Mouse (Mus musculus): ENCODE data around the gene Uqcc1.

Gene Uqcc1

GRCm38 (mm10) chr2:155929531-155930442, at the start of gene Uqcc1:
Uqcc1 (minus strand) TSS chr2:155930310.
- peak; percentile 94 for DNase-seq (ENCODE audit: low read depth, low spot score)

- no peak for DNase-seq (ENCODE audit: low read depth, low spot score)
These were observed 49.4 kb upstream of the Uqcc1 start for GRCm38 (mm10) chr2:155979328-155979991.

GRCm38 (mm10) chr2:155974087-155974731, 44.1 kb upstream of the Uqcc1 start:
- DNase-seq (ENCODE audit: low read depth, low spot score), result no peak

GRCm38 (mm10) chr2:155973348-155973747, 43.2 kb upstream of the Uqcc1 start:
- no peak for DNase-seq (ENCODE audit: low read depth, low spot score)

GRCm38 (mm10) chr2:155962991-155963390, 32.9 kb upstream of the Uqcc1 start:
- peak; percentile 21 for DNase-seq (ENCODE audit: low read depth, low spot score)

GRCm38 (mm10) chr2:155961862-155962261, 31.8 kb upstream of the Uqcc1 start:
- no peak for DNase-seq (ENCODE audit: low read depth, low spot score)

GRCm38 (mm10) chr2:155959981-155960380, 29.9 kb upstream of the Uqcc1 start:
- DNase-seq (ENCODE audit: low read depth, low spot score), result no peak

GRCm38 (mm10) chr2:155956134-155957059, 26.3 kb upstream of the Uqcc1 start, which contains the start of gene Cep250:
Cep250 (plus strand) TSS chr2:155956458.
- DNase-seq (ENCODE audit: low read depth, low spot score), result peak; percentile 94

GRCm38 (mm10) chr2:155952006-155952405, 21.9 kb upstream of the Uqcc1 start:
- peak; percentile 55 for DNase-seq (ENCODE audit: low read depth, low spot score)

- DNase-seq (ENCODE audit: low read depth, low spot score), result no peak
These were observed 19.3 kb upstream of the Uqcc1 start for GRCm38 (mm10) chr2:155949362-155949761.

GRCm38 (mm10) chr2:155947390-155948002, 17.4 kb upstream of the Uqcc1 start:
- no peak for DNase-seq (ENCODE audit: low read depth, low spot score)

- no peak for DNase-seq (ENCODE audit: low read depth, low spot score)
These were observed 16.4 kb upstream of the Uqcc1 start for GRCm38 (mm10) chr2:155946499-155946898.

- peak; percentile 79 for DNase-seq (ENCODE audit: low read depth, low spot score)
These were observed 16.0 kb upstream of the Uqcc1 start for GRCm38 (mm10) chr2:155946069-155946468.

GRCm38 (mm10) chr2:155945580-155945979, 15.5 kb upstream of the Uqcc1 start:
- DNase-seq (ENCODE audit: low read depth, low spot score), result no peak

GRCm38 (mm10) chr2:155945124-155945523, 15.0 kb upstream of the Uqcc1 start, which contains the start of gene Gdf5:
Gdf5 (minus strand) TSS chr2:155945367.
- no peak for DNase-seq (ENCODE audit: low read depth, low spot score)

- no peak for DNase-seq (ENCODE audit: low read depth, low spot score)
These were observed 14.6 kb upstream of the Uqcc1 start for GRCm38 (mm10) chr2:155944685-155945084.

GRCm38 (mm10) chr2:155943463-155943862, 13.4 kb upstream of the Uqcc1 start:
- no peak for DNase-seq (ENCODE audit: low read depth, low spot score)

- no peak for DNase-seq (ENCODE audit: low read depth, low spot score)
These were observed 11.8 kb upstream of the Uqcc1 start for GRCm38 (mm10) chr2:155941697-155942442.

GRCm38 (mm10) chr2:155940681-155941080, 10.6 kb upstream of the Uqcc1 start, which contains the start of gene Gm15557:
Gm15557 (plus strand) TSS chr2:155940728.
- DNase-seq (ENCODE audit: low read depth, low spot score), result no peak
